Mouse (Mus musculus): ENCODE data around the gene Midn. TPM values are rescaled to one million over a fixed set of nuclear protein-coding genes. Genes with fewer than 3 reads are reported as not detected.

Gene Midn
- polyA plus RNA-seq, 1 experiment from 2014 or later: 19.4 TPM

GRCm38 (mm10) chr10:80115290-80115943, 32.7 kb upstream of the Midn start, which contains the start of gene Stk11:
Gene Stk11 (plus strand): TSS chr10:80115803.
- peak within 1 kb of the TSS; percentile 86 for H3K9ac ChIP-seq (replicated peaks)
- H3K4me3 ChIP-seq (replicated peaks): peak within 1 kb of the TSS; percentile 94
- H3K4me2 ChIP-seq: peak within 1 kb of the TSS; percentile 93
- 0 out of 2 replicates have a peak, but pooled peaks cover under 1% of the 10 kb centered on the region for H3K27me3 ChIP-seq (replicated peaks)
- peak within 1 kb of the TSS; percentile 90 for H3K27ac ChIP-seq (replicated peaks)
- peaks cover 49% of the 10 kb centered on the region for H3K4me1 ChIP-seq
- peaks cover 12% of the 10 kb centered on the region; the same call in 1 of the 2 replicates for H3K36me3 ChIP-seq
- ATAC-seq (ENCODE audit: low FRiP score): peak; percentile 97
- under 1% methylated on average over 68 of the region's 70 CpGs for WGBS
- no peaks in the 10 kb centered on the region for H3K9me3 ChIP-seq (replicated peaks)

GRCm38 (mm10) chr10:80115944-80116335, 32.1 kb upstream of the Midn start:
- Histone ChIP-seq H3K4me1 (peaks cover 52% of the 10 kb centered on the region), H3K27ac (replicated peaks) (peak overlapping the region; percentile 90), H3K4me3 (replicated peaks) (peak overlapping the region; percentile 94), H3K27me3 (replicated peaks) (no peaks in the 10 kb centered on the region), H3K4me2 (peak overlapping the region; percentile 93), H3K36me3 (peaks cover 17% of the 10 kb centered on the region; the same call in 1 of the 2 replicates), H3K9ac (replicated peaks) (peak overlapping the region; percentile 86), H3K9me3 (replicated peaks) (no peaks in the 10 kb centered on the region)
- ATAC-seq (ENCODE audit: low FRiP score): no peak
- under 1% methylated on average over 63 of the region's 63 CpGs for WGBS

- peaks cover 52% of the 10 kb centered on the region for H3K4me1 ChIP-seq
- H3K36me3 ChIP-seq: peaks cover 18% of the 10 kb centered on the region; the same call in 1 of the 2 replicates
- WGBS: under 1% methylated on average over 27 of the region's 27 CpGs
- peak overlapping the region; percentile 93 for H3K4me2 ChIP-seq
- peak overlapping the region; percentile 94 for H3K4me3 ChIP-seq (replicated peaks)
- 0 out of 2 replicates have a peak overlapping the region, but pooled peaks have one; percentile 3 for H3K27ac ChIP-seq (replicated peaks)
- no peaks in the 10 kb centered on the region for H3K9me3 ChIP-seq (replicated peaks)
- no peak for ATAC-seq (ENCODE audit: low FRiP score)
- no peaks in the 10 kb centered on the region for H3K27me3 ChIP-seq (replicated peaks)
- peak overlapping the region; percentile 86 for H3K9ac ChIP-seq (replicated peaks)
Measured at GRCm38 (mm10) chr10:80116563-80116926, 31.5 kb upstream of the Midn start.

- Histone ChIP-seq H3K27ac (replicated peaks) (0 out of 2 replicates have a peak overlapping the region, but pooled peaks have one; percentile 3), H3K27me3 (replicated peaks) (no peaks in the 10 kb centered on the region), H3K4me1 (peaks cover 52% of the 10 kb centered on the region), H3K9ac (replicated peaks) (peak overlapping the region; percentile 86), H3K4me3 (replicated peaks) (peak overlapping the region; percentile 94), H3K4me2 (peak overlapping the region; percentile 93), H3K9me3 (replicated peaks) (no peaks in the 10 kb centered on the region), H3K36me3 (peaks cover 22% of the 10 kb centered on the region; the same call in 1 of the 2 replicates)
- no peak for ATAC-seq (ENCODE audit: low FRiP score)
- 4% methylated on average over 30 of the region's 30 CpGs for WGBS
Measured at GRCm38 (mm10) chr10:80116927-80117691, 31.0 kb upstream of the Midn start.

- H3K4me2 ChIP-seq: peak overlapping the region; percentile 93
- H3K36me3 ChIP-seq: peaks cover 22% of the 10 kb centered on the region; the same call in 1 of the 2 replicates
- no peaks in the 10 kb centered on the region for H3K27me3 ChIP-seq (replicated peaks)
- H3K9ac ChIP-seq (replicated peaks): peak overlapping the region; percentile 86
- peaks cover 52% of the 10 kb centered on the region for H3K4me1 ChIP-seq
- peak overlapping the region; percentile 94 for H3K4me3 ChIP-seq (replicated peaks)
- no peaks in the 10 kb centered on the region for H3K9me3 ChIP-seq (replicated peaks)
- ATAC-seq (ENCODE audit: low FRiP score): no peak
- no peak overlapping the region for H3K27ac ChIP-seq (replicated peaks)
- 52% methylated on average over 1 of the region's 1 CpGs for WGBS
Measured at GRCm38 (mm10) chr10:80117736-80118135, 30.3 kb upstream of the Midn start.

GRCm38 (mm10) chr10:80118552-80118951, 29.5 kb upstream of the Midn start:
- Histone ChIP-seq H3K9me3 (replicated peaks) (no peaks in the 10 kb centered on the region), H3K36me3 (peaks cover 22% of the 10 kb centered on the region; the same call in 1 of the 2 replicates), H3K4me1 (peaks cover 52% of the 10 kb centered on the region), H3K27ac (replicated peaks) (no peak overlapping the region; the same call in 1 of the 2 replicates), H3K27me3 (replicated peaks) (no peaks in the 10 kb centered on the region), H3K9ac (replicated peaks) (peak overlapping the region; percentile 86), H3K4me2 (peak overlapping the region; percentile 93), H3K4me3 (replicated peaks) (0 out of 2 replicates have a peak overlapping the region, but pooled peaks have one; percentile 94)
- no peak for ATAC-seq (ENCODE audit: low FRiP score)
- WGBS: 38% methylated on average over 6 of the region's 6 CpGs

GRCm38 (mm10) chr10:80120146-80120545, 27.9 kb upstream of the Midn start:
- Histone ChIP-seq H3K4me3 (replicated peaks) (no peak overlapping the region), H3K4me1 (peaks cover 43% of the 10 kb centered on the region), H3K4me2 (no peak overlapping the region), H3K9me3 (replicated peaks) (no peaks in the 10 kb centered on the region), H3K27me3 (replicated peaks) (no peaks in the 10 kb centered on the region), H3K36me3 (peaks cover 22% of the 10 kb centered on the region; the same call in 1 of the 2 replicates), H3K27ac (replicated peaks) (no peak overlapping the region), H3K9ac (replicated peaks) (0 out of 2 replicates have a peak overlapping the region, but pooled peaks have one; percentile 4)
- no peak for ATAC-seq (ENCODE audit: low FRiP score)
- WGBS: 73% methylated on average over 2 of the region's 2 CpGs

- 89% methylated on average over 2 of the region's 2 CpGs for WGBS
- ATAC-seq (ENCODE audit: low FRiP score): no peak
- H3K4me1 ChIP-seq: peaks cover 40% of the 10 kb centered on the region
- H3K27ac ChIP-seq (replicated peaks): no peak overlapping the region
- H3K9me3 ChIP-seq (replicated peaks): no peaks in the 10 kb centered on the region
- no peaks in the 10 kb centered on the region for H3K27me3 ChIP-seq (replicated peaks)
- H3K36me3 ChIP-seq: peaks cover 37% of the 10 kb centered on the region
- no peak overlapping the region for H3K4me2 ChIP-seq
- no peak overlapping the region for H3K9ac ChIP-seq (replicated peaks)
- no peak overlapping the region for H3K4me3 ChIP-seq (replicated peaks)
Measured at GRCm38 (mm10) chr10:80121639-80122038, 26.4 kb upstream of the Midn start.

GRCm38 (mm10) chr10:80123932-80124562, 24.0 kb upstream of the Midn start:
- ATAC-seq (ENCODE audit: low FRiP score): no peak
- Histone ChIP-seq H3K4me1 (peaks cover 16% of the 10 kb centered on the region), H3K9me3 (replicated peaks) (no peaks in the 10 kb centered on the region), H3K27ac (replicated peaks) (no peak overlapping the region), H3K9ac (replicated peaks) (no peak overlapping the region), H3K27me3 (replicated peaks) (no peaks in the 10 kb centered on the region), H3K4me2 (no peak overlapping the region), H3K4me3 (replicated peaks) (no peak overlapping the region), H3K36me3 (peaks cover 56% of the 10 kb centered on the region)
- 93% methylated on average over 9 of the region's 9 CpGs for WGBS

- WGBS: 97% methylated on average over 8 of the region's 8 CpGs
- Histone ChIP-seq H3K9ac (replicated peaks) (no peak overlapping the region), H3K36me3 (peaks cover 75% of the 10 kb centered on the region), H3K4me2 (no peak overlapping the region), H3K4me3 (replicated peaks) (no peak overlapping the region), H3K4me1 (peaks cover 14% of the 10 kb centered on the region), H3K27ac (replicated peaks) (no peak overlapping the region), H3K27me3 (replicated peaks) (no peaks in the 10 kb centered on the region), H3K9me3 (replicated peaks) (no peaks in the 10 kb centered on the region)
- no peak for ATAC-seq (ENCODE audit: low FRiP score)
Measured at GRCm38 (mm10) chr10:80127920-80128319, 20.2 kb upstream of the Midn start.

- peaks cover 21% of the 10 kb centered on the region for H3K4me1 ChIP-seq
- peaks cover 93% of the 10 kb centered on the region for H3K36me3 ChIP-seq
- H3K4me3 ChIP-seq (replicated peaks): no peak overlapping the region
- H3K9ac ChIP-seq (replicated peaks): no peak overlapping the region
- no peak overlapping the region for H3K4me2 ChIP-seq
- 92% methylated on average over 9 of the region's 9 CpGs for WGBS
- H3K9me3 ChIP-seq (replicated peaks): no peaks in the 10 kb centered on the region
- no peak overlapping the region; the same call in 1 of the 2 replicates for H3K27ac ChIP-seq (replicated peaks)
- H3K27me3 ChIP-seq (replicated peaks): no peaks in the 10 kb centered on the region
- no peak for ATAC-seq (ENCODE audit: low FRiP score)
Measured at GRCm38 (mm10) chr10:80129846-80130245, 18.2 kb upstream of the Midn start.

Data from neural tube, embryonic 15.5 days (tissue).